Mouse (Mus musculus): ENCODE measurements around the gene Slc8a2. TPM values are rescaled to one million over a fixed set of nuclear protein-coding genes. Genes with fewer than 3 reads are reported as not detected.

Gene Slc8a2
- polyA plus RNA-seq, 1 experiment = 0.38 TPM

GRCm38 (mm10) chr7:16099901-16100300 is 29.7 kb upstream of the Slc8a2 start:
- Histone ChIP-seq H3K27ac (ENCODE audit: insufficient read depth, low read depth, low read length) (no peak overlapping the region), H3K4me1 (ENCODE audit: control insufficient read depth, insufficient read depth, low read length) (peaks cover 13% of the 10 kb centered on the region; the same call in 1 of the 2 replicates), H3K4me3 (ENCODE audit: insufficient read depth, low read depth, low read length) (no peak overlapping the region), H3K36me3 (ENCODE audit: control insufficient read depth, insufficient read depth, low read length) (no peaks in the 10 kb centered on the region), H3K27me3 (replicated peaks; ENCODE audit: control insufficient read depth, insufficient read depth, low read length) (no peaks in the 10 kb centered on the region)
- TF ChIP-seq CTCF (conservative IDR thresholded peaks at IDR 0.05; ENCODE audit: insufficient read depth, insufficient read length, low read depth, low read length) = no peak
- no peak for TF ChIP-seq POLR2A (IDR thresholded peaks at IDR 0.05; ENCODE audit: low read depth, low read length)
- WGBS = 69% methylated on average over 4 of the region's 4 CpGs
- DNase-seq = no peak

- DNase-seq = no peak
- H3K36me3 ChIP-seq (ENCODE audit: control insufficient read depth, insufficient read depth, low read length) = no peaks in the 10 kb centered on the region
- H3K4me1 ChIP-seq (ENCODE audit: control insufficient read depth, insufficient read depth, low read length) = peaks cover 13% of the 10 kb centered on the region; the same call in 1 of the 2 replicates
- no peak overlapping the region for H3K4me3 ChIP-seq (ENCODE audit: insufficient read depth, low read depth, low read length)
- H3K27ac ChIP-seq (ENCODE audit: insufficient read depth, low read depth, low read length) = no peak overlapping the region
- TF ChIP-seq CTCF (conservative IDR thresholded peaks at IDR 0.05; ENCODE audit: insufficient read depth, insufficient read length, low read depth, low read length) = no peak
- no peak for TF ChIP-seq POLR2A (IDR thresholded peaks at IDR 0.05; ENCODE audit: low read depth, low read length)
- WGBS = 58% methylated on average over 7 of the region's 7 CpGs
- no peaks in the 10 kb centered on the region for H3K27me3 ChIP-seq (replicated peaks; ENCODE audit: control insufficient read depth, insufficient read depth, low read length)
Measured at GRCm38 (mm10) chr7:16101081-16101480, 28.5 kb upstream of the Slc8a2 start.

GRCm38 (mm10) chr7:16101726-16102475 is 27.7 kb upstream of the Slc8a2 start:
- 60% methylated on average over 15 of the region's 15 CpGs for WGBS
- Histone ChIP-seq H3K36me3 (ENCODE audit: control insufficient read depth, insufficient read depth, low read length) (no peaks in the 10 kb centered on the region), H3K4me1 (ENCODE audit: control insufficient read depth, insufficient read depth, low read length) (peaks cover 13% of the 10 kb centered on the region; the same call in 1 of the 2 replicates), H3K4me3 (ENCODE audit: insufficient read depth, low read depth, low read length) (no peak overlapping the region), H3K27ac (ENCODE audit: insufficient read depth, low read depth, low read length) (no peak overlapping the region), H3K27me3 (replicated peaks; ENCODE audit: control insufficient read depth, insufficient read depth, low read length) (no peaks in the 10 kb centered on the region)
- no peak for TF ChIP-seq CTCF (conservative IDR thresholded peaks at IDR 0.05; ENCODE audit: insufficient read depth, insufficient read length, low read depth, low read length)
- no peak for TF ChIP-seq POLR2A (IDR thresholded peaks at IDR 0.05; ENCODE audit: low read depth, low read length)
- DNase-seq = no peak

GRCm38 (mm10) chr7:16102686-16103226 is 26.9 kb upstream of the Slc8a2 start:
- H3K36me3 ChIP-seq (ENCODE audit: control insufficient read depth, insufficient read depth, low read length) = no peaks in the 10 kb centered on the region
- H3K4me1 ChIP-seq (ENCODE audit: control insufficient read depth, insufficient read depth, low read length) = peaks cover 13% of the 10 kb centered on the region; the same call in 1 of the 2 replicates
- H3K4me3 ChIP-seq (ENCODE audit: insufficient read depth, low read depth, low read length) = no peak overlapping the region
- H3K27me3 ChIP-seq (replicated peaks; ENCODE audit: control insufficient read depth, insufficient read depth, low read length) = no peaks in the 10 kb centered on the region
- no peak for TF ChIP-seq POLR2A (IDR thresholded peaks at IDR 0.05; ENCODE audit: low read depth, low read length)
- TF ChIP-seq CTCF (conservative IDR thresholded peaks at IDR 0.05; ENCODE audit: insufficient read depth, insufficient read length, low read depth, low read length) = no peak
- no peak overlapping the region for H3K27ac ChIP-seq (ENCODE audit: insufficient read depth, low read depth, low read length)
- no peak for DNase-seq
- WGBS = 84% methylated on average over 5 of the region's 5 CpGs

- TF ChIP-seq POLR2A (IDR thresholded peaks at IDR 0.05; ENCODE audit: low read depth, low read length) (no peak), CTCF (conservative IDR thresholded peaks at IDR 0.05; ENCODE audit: insufficient read depth, insufficient read length, low read depth, low read length) (no peak)
Measured at GRCm38 (mm10) chr7:16103760-16104159, 25.9 kb upstream of the Slc8a2 start.

GRCm38 (mm10) chr7:16104611-16105388 is 24.8 kb upstream of the Slc8a2 start:
- TF ChIP-seq POLR2A (IDR thresholded peaks at IDR 0.05; ENCODE audit: low read depth, low read length) (no peak), CTCF (conservative IDR thresholded peaks at IDR 0.05; ENCODE audit: insufficient read depth, insufficient read length, low read depth, low read length) (no peak)
- H3K4me3 ChIP-seq (ENCODE audit: insufficient read depth, low read depth, low read length) = no peak overlapping the region
- no peaks in the 10 kb centered on the region for H3K36me3 ChIP-seq (ENCODE audit: control insufficient read depth, insufficient read depth, low read length)
- peaks cover 9% of the 10 kb centered on the region; the same call in 1 of the 2 replicates for H3K4me1 ChIP-seq (ENCODE audit: control insufficient read depth, insufficient read depth, low read length)
- H3K27ac ChIP-seq (ENCODE audit: insufficient read depth, low read depth, low read length) = no peak overlapping the region
- H3K27me3 ChIP-seq (replicated peaks; ENCODE audit: control insufficient read depth, insufficient read depth, low read length) = no peaks in the 10 kb centered on the region
- no peak for DNase-seq
- WGBS = 85% methylated on average over 7 of the region's 7 CpGs

More at GRCm38 (mm10) chr7:16103760-16104159, 25.9 kb upstream of the Slc8a2 start:
- H3K27ac ChIP-seq (ENCODE audit: insufficient read depth, low read depth, low read length) = no peak overlapping the region
- H3K4me3 ChIP-seq (ENCODE audit: insufficient read depth, low read depth, low read length) = no peak overlapping the region
- no peaks in the 10 kb centered on the region for H3K27me3 ChIP-seq (replicated peaks; ENCODE audit: control insufficient read depth, insufficient read depth, low read length)
- peaks cover 13% of the 10 kb centered on the region; the same call in 1 of the 2 replicates for H3K4me1 ChIP-seq (ENCODE audit: control insufficient read depth, insufficient read depth, low read length)
- DNase-seq = peak; percentile 7
- 62% methylated on average over 6 of the region's 6 CpGs for WGBS
- no peaks in the 10 kb centered on the region for H3K36me3 ChIP-seq (ENCODE audit: control insufficient read depth, insufficient read depth, low read length)
